Comparison of ENCODE assay signal across 7 mouse cellular contexts in the genomic region with DNA sequence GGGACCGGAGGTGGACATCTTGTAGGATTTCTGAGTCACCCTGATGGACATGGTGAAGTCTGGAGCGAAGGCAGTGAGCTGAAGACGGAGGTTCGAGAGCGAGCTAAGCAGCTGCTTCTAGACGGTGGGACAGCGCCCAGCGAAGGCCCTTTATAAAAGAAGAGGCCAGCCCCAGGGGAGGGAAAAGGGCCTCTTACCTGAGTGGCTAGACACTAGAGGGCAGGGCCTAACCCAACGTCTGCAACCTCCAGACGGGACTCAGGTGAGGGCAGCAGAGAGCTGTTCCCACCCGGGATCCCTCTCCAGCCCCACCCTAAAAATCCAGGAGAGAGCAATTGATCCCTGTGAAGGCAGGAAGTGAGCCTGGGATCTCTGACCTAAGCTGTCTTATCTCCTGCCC. TPM values are rescaled to one million over a fixed set of nuclear protein-coding genes. Genes with fewer than 3 reads are reported as not detected.
DNase-seq lines count a peak whose midpoint lies in the region; ATAC-seq and TF ChIP-seq lines count a peak whose summit lies in the region.

A gene (minus strand): TSS at position 294 of the 400 bp plus-strand sequence.

- ATAC-seq in embryonic facial prominence, embryonic 12.5 days (ENCODE audit: insufficient number of reproducible peaks, insufficient read depth, low FRiP score, low TSS enrichment), result no peak
- ATAC-seq in lung, embryonic 15.5 days (ENCODE audit: borderline replicate concordance, extremely low read depth, low FRiP score, low TSS enrichment), result peak; percentile 68; the same call in 1 of the 2 replicates
- no peak for ATAC-seq in frontal cortex, adult (ENCODE audit: low TSS enrichment)

- peak; percentile 87 for DNase-seq in kidney, adult 9 months
- DNase-seq in urinary bladder, postnatal 36 days (ENCODE audit: low spot score in 2 of 2), result peak; percentile 69 to 72
- DNase-seq in adipocyte (ENCODE audit: low spot score), result no peak

- no peak within 1 kb of the TSS for H3K27ac ChIP-seq in ES-Bruce4 (ENCODE audit: insufficient read depth, low read length)
- H3K27ac ChIP-seq in embryonic facial prominence, embryonic 12.5 days, result no peak within 1 kb of the TSS; the same call in 1 of the 2 replicates
- peak within 1 kb of the TSS; percentile 86 for H3K27ac ChIP-seq in lung, embryonic 15.5 days

- no peaks in the 10 kb centered on the region for H3K9me3 ChIP-seq in ES-Bruce4 (replicated peaks; ENCODE audit: control insufficient read depth, insufficient read depth, low read length, poor library complexity, severe bottlenecking)
- H3K9me3 ChIP-seq in embryonic facial prominence, embryonic 12.5 days, result no peaks in the 10 kb centered on the region
- no peaks in the 10 kb centered on the region for H3K9me3 ChIP-seq in lung, embryonic 15.5 days

- no peak for TF ChIP-seq POLR2A in ES-Bruce4 (IDR thresholded peaks at IDR 0.05; ENCODE audit: insufficient read depth, low read length)

- TF ChIP-seq EP300 in ES-Bruce4 (IDR thresholded peaks at IDR 0.05; ENCODE audit: insufficient read depth, low read depth, low read length), result no peak

- peak; percentile 44 for TF ChIP-seq CTCF in ES-Bruce4 (IDR thresholded peaks at IDR 0.05; ENCODE audit: low read depth, low read length)

- no peaks in the 10 kb centered on the region for H3K36me3 ChIP-seq in ES-Bruce4 (ENCODE audit: control insufficient read depth, insufficient read depth, low read length, poor library complexity, severe bottlenecking)
- H3K36me3 ChIP-seq in embryonic facial prominence, embryonic 12.5 days, result no peaks in the 10 kb centered on the region
- no peaks in the 10 kb centered on the region for H3K36me3 ChIP-seq in lung, embryonic 15.5 days

- peak within 1 kb of the TSS; percentile 57 for H3K4me3 ChIP-seq in ES-Bruce4 (ENCODE audit: low read depth, low read length)
- peak within 1 kb of the TSS; percentile 28 for H3K4me3 ChIP-seq in embryonic facial prominence, embryonic 12.5 days
- peak within 1 kb of the TSS; percentile 48 for H3K4me3 ChIP-seq in lung, embryonic 15.5 days

- no peaks in the 10 kb centered on the region for H3K27me3 ChIP-seq in ES-Bruce4 (ENCODE audit: control insufficient read depth, insufficient read depth, low read length, poor library complexity, severe bottlenecking)
- H3K27me3 ChIP-seq in embryonic facial prominence, embryonic 12.5 days, result peaks cover 60% of the 10 kb centered on the region
- H3K27me3 ChIP-seq in lung, embryonic 15.5 days, result peaks cover 44% of the 10 kb centered on the region

- H3K4me1 ChIP-seq in ES-Bruce4 (ENCODE audit: control insufficient read depth, insufficient read depth, low read length), result peaks cover 8% of the 10 kb centered on the region
- peaks cover 18% of the 10 kb centered on the region; the same call in 1 of the 2 replicates for H3K4me1 ChIP-seq in embryonic facial prominence, embryonic 12.5 days
- H3K4me1 ChIP-seq in lung, embryonic 15.5 days, result peaks cover 38% of the 10 kb centered on the region

- 18% methylated on average over 11 of the region's 11 CpGs for WGBS in embryonic facial prominence, embryonic 12.5 days
- 18% methylated on average over 11 of the region's 11 CpGs for WGBS in lung, embryonic 15.5 days

- peak within 1 kb of the TSS; percentile 45 for H3K4me2 ChIP-seq in embryonic facial prominence, embryonic 12.5 days (replicated peaks)
- peak within 1 kb of the TSS; percentile 61 for H3K4me2 ChIP-seq in lung, embryonic 15.5 days

- peak within 1 kb of the TSS; percentile 59 for H3K9ac ChIP-seq in ES-Bruce4 (ENCODE audit: low read depth, poor library complexity, severe bottlenecking)
- H3K9ac ChIP-seq in embryonic facial prominence, embryonic 12.5 days, result peak within 1 kb of the TSS; percentile 44; the same call in 1 of the 2 replicates
- peak within 1 kb of the TSS; percentile 53 for H3K9ac ChIP-seq in lung, embryonic 15.5 days

RNA-seq across cellular contexts. Expression of the gene that starts here (rescaled TPM):
- 306 and 318 TPM in 2 replicates for polyA plus RNA-seq in ES-Bruce4 (2011; ENCODE audit: insufficient read depth, insufficient read length, low read depth, missing spikeins)
- 45.6 and 56.5 TPM in 2 replicates for polyA plus RNA-seq in embryonic facial prominence, embryonic 12.5 days (2016; fragmentation: Nextera tagmentation; extraction: Ambion mirVana)
- 307 and 345 TPM in 2 replicates for polyA plus RNA-seq in lung, embryonic 15.5 days (2015; fragmentation: Nextera tagmentation; extraction: Ambion mirVana)
